Mouse (Mus musculus) cerebellum, postnatal 4 days (tissue): ENCODE data around the gene Spata46.

ENCODE experiments used
- DNase-seq, 2 experiments: peaks; one replicate each; pipeline ENCODE4 v3.0.0; 2022; ENCODE audit warnings: low spot score in 2 of 2, mixed read lengths in 1 of 2

The Spata46 gene

DNA sequence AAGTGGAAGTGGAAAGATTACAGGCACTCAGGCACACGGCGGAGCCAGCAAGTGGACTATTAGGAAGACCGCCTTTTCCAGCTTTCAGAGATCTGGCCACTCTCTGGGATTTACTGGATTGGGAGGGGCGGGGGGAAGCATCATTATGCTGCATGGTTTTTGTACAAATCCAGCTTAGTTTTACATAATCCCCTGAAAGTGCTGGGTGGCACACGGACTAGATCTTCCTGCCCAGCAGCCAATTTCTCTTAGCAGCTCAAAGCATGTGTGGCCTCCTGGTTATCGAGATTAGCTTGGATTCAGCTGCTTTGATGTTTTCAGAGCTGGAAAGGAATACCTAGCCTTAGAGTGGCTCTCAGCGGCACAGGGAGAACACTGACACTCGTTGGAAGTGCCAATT is 34.5 kb downstream of the Spata46 start:
- no peak for DNase-seq

DNA sequence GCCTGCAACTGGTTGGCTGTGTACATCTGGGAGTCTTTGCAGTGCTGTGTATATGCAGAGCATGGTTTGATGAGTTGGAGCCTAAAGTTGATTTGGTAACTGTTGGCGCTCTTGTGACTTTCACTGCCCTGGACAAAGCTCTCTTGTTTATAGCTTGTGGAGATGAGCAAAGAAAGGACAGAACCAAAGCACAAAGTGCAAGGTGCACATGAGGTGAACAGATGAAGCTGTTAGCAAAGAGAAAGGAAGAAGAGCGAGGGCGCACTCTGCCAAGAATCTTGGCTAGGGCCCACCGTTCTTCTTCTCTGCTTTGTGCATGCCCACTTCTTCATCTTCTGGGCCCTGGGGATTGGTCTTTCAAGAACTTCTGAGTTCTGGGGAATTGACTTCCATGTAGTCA is 35.3 kb downstream of the Spata46 start:
- no peak for DNase-seq

DNA sequence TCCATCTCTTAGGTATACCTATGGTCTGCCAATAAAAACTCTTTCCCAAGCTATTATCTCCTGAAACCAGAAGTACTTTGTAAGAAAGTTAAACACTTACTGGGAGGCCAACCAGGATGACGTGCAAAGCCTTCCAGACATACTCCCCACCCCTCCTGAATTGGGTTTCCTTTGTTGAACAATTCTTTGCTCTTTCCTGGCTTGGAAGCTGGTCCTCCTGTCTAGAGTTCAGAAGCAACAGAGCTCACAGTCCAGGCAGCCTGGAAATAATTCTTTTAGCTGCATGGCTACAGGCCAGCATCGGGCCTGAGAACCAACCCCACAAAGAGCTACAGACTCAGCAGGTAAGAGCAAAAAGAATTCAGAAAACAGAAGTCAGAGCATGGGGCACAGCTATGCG is 37.7 kb downstream of the Spata46 start:
- DNase-seq: no peak

DNA sequence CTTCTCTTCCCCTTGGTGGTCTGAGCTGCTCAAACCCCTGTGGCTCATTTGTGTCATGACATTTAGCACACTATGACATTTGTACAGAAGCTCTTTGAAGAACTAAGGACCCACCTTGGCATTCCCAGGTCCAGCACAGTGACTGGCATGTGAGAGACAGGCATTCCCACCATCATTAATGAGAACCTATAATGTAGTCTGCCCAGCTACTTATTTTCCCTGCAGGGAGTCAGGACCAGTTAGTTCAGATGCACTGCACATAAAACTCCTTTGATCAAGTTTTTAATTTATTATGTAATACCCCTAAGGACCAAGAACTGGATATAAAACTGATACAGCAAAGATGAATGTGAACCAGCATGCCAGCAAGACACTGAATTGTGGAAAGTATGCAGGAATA is 42.5 kb downstream of the Spata46 start:
- no peak for DNase-seq

DNA sequence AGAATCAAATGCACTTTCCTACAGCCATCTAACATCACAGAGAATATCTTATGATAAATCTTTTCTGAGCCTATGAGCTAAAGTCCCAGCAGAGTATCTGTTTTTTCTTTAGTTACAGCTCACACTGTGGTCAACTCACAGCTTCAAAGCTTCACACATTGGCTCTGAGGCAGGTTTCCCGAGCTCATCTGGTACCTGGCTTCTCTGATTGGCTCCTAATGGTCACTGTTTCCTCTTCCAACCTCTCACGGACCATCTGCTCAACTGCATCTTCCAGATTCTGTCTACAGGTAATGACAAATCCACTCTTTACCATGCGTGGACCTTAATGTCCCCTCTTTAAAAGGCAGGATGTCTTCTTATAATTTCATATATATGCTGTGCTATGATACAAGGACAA is 44.7 kb downstream of the Spata46 start:
- no peak for DNase-seq

DNA sequence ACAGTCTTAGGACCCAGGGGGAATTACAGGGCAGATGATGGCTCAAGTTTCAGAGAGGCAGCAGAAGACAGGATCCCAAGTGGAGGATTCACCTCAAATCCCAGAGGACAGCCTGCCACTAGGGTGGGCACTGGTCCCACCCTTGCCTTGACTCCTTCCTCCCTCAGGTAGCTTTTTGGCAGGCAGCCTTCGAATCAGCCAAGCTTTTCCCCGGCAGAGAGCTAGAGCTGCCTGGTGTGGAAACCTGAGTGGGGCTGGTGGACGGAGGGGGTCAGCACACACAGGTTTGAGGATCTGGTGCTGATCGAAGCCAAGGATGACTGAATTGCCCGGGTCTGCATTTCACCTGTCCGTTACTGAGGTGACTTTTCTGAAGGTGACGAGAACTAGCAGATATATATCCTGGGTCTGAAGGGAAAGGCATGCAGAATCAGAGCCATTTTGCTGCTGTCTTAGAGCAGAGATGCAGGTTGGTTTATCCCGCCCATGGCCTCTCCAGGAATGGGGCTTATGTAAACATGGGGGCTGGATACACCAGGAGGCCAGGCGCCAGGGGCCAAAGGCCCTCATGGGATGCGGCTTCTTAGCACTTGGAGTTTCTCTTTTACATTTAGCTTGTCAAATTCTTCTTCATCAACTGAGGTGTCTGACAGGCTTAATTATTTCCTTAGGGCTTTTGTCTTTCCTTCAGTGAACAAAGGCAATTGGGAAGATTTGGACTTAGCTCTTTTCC is 51.7 kb downstream of the Spata46 start:
- no peak for DNase-seq
